Mouse (Mus musculus) mature B cell (primary cell): Measurements from ENCODE around the gene Nlrp10.

Experiments used
- in situ Hi-C: fragments of 300-500 bp; cut with MboI; formaldehyde crosslinking; loops from 2 replicates; pipeline ENCODE4 v1.14.3; 2019

The Nlrp10 gene

DNA sequence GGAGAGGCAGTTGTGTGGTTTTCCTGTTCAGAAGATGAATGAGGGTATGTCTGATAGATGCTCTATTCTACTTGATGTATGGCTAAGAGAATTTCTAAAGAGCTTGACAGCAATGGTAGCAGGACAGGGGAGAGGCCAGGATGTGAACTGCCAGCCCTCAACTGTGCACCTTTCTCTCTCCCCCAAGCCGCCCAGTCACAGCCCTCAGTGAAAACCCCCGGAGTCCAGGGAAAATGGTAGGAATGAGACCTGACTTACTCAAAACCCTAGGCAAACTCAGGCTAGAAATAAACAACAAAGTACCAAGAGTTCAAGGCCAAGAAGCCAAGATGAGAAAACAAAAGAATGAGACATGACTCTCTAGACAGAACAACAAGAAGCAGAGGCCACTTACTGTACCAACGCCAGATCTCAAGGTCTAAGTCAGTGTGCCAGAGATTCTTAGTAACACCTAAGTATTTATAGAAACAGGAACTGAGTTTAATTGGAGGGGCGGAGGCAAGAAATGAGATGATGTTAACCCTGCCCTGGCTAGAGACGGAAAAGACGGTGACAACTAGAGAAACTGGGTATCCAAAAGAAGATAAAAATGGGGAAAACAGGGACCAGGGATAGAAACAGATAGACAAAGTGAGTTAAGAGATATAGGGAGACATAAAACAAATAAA lies at the start of gene Nlrp10:
Gene Nlrp10 (minus strand): TSS at position 453 of the 668 bp plus-strand sequence.
- in situ Hi-C loops, result loop anchor here (10.0 kb wide), 1 partner anchor 115 kb away; no protein-coding TSS in a partner anchor

DNA sequence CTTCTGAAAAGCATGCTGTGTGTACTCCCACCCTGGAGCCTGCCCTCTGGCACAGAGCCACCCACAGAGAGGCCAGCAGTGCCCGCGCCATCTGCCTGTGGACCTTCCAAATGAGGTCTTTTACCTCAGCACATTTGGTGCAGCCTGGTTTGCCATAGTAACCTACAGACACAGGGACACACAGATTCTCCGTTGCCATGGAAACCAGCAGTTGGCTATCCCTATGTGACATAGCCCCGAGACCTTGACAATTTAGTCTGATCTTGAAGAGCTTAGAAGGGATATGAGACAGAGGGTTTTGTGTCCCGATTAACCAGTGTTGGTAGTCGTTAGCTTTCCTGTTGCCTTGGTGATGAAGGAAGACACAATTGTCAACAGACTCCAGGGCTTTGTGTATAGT lies 42.3 kb upstream of the Nlrp10 start:
- in situ Hi-C loops, result no loop called here

DNA sequence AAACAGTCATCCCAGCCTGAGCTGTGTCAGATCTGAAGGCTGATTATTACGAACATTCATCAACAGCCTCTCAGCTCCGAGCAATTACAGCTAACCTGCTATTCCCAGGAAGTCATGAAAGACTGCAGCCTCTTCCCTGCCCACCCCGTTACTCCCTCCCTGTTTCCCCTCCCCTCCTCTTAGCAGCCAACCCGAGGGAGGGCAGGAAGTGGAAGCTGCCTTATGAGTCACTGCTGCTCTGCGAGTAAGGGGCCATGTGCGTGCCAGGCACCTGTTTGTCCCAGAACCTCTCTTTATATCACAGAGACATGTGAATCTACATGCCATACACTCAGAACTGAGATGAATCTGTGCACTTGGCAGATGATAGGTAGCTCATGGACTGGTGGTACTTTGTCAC lies 38.2 kb upstream of the Nlrp10 start:
- in situ Hi-C loops, result no loop called here

DNA sequence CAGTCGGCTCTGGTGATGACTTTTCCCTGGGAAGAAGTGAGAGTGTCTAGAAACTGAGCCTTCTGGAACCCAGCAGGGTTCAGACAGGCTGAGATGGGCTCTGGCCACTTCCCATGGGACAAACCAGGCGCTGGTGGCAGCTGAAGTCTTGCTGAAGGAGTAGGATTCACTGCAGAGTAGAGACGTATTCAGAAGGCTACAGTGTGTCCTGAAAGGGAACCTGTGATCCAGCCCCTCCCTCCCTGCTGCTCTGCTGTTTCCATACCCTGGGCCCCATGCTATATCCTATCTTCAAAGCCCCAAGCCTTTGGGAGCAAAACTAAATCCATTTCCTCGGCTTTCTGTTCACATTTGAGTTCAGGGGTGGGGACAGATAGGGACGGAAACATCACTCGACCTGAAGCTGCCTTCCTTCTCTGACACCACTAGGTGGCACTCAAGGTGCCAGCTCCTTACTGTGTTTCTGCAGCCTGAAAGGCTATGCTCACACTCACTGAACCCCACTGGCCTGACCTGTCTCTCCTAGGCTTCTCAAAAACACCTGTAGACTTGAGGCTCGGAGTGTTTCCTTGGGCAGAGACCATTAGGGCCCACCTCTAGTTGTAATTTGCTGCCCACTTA lies 36.9 kb upstream of the Nlrp10 start:
- in situ Hi-C loops, result no loop called here

DNA sequence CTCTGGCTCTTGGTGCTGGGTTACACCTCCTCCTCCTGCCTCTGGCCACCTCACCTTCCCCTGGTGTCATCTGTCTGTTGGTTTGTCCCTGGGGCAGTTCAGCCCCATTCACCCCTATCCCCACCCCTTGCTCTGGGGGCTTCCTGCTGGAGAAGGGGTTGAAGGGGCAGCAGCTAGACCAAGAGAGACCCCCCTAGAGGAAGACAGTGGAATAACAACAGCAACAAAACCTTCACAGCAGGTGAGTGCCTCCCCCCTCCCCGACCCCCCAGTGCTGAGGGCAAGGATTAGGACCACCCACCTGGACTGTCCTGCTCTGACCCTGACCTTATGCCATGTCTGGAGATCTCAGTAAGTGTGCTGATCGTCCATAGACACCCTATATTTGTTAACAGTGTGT lies 36.0 kb upstream of the Nlrp10 start:
- in situ Hi-C loops, result no loop called here

DNA sequence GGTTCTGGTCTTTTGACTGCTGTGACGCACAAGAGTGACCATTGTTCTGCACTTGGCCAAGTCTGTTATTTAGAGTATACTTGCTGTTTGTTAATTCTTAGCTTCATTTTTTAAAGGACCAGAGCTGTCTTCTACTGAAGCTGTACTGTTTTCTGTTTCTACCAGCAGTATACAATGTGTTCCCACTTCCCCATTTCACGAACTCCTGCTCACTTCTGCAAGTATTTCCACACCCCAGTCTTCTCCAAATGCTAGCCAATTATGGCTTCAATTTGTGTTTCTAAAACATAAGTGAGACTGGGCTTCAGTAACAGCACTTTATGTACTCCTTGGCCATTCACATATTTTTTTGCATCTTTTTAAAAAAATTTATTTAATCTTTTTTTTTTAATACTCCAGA lies 27.8 kb upstream of the Nlrp10 start:
- in situ Hi-C loops, result no loop called here

DNA sequence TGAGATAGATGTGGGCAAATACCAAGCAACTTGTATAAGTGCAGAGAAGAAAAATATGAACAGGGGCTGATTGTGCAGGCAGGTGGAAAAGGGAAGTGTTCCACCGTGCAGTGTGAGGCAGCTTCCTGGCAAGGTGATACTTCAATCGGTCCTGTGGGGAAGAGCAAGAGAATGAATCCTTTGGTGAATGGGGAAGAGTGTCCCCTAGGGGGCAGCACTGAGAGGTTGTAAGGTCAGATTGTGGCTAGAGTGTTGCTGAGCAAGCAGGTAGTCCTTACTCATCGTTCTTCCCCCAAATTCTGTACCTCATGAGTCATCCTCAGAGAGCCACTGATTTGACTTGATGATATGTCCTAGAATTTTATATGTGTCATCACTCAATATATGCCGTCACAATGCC lies 24.2 kb upstream of the Nlrp10 start:
- in situ Hi-C loops, result no loop called here

DNA sequence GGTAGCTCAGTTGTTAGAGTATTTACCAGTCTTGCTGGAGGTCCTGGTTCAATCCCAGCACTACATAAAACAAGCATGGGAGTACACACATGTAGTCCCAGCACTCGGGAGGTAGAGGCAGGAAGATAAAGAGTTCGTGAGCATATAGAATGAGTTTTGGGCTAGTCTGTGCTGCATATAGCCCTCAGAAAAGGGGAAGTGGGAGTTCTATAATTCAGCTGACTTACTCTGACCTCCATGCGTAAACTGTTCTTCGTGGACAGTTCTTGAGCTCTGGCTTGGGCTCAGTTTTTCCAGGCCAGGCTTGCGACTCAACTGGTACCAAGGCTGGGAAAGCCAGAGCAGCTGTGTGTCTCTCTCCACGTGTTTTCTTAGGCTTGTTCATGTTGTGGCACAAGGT lies 22.8 kb upstream of the Nlrp10 start:
- in situ Hi-C loops, result no loop called here

DNA sequence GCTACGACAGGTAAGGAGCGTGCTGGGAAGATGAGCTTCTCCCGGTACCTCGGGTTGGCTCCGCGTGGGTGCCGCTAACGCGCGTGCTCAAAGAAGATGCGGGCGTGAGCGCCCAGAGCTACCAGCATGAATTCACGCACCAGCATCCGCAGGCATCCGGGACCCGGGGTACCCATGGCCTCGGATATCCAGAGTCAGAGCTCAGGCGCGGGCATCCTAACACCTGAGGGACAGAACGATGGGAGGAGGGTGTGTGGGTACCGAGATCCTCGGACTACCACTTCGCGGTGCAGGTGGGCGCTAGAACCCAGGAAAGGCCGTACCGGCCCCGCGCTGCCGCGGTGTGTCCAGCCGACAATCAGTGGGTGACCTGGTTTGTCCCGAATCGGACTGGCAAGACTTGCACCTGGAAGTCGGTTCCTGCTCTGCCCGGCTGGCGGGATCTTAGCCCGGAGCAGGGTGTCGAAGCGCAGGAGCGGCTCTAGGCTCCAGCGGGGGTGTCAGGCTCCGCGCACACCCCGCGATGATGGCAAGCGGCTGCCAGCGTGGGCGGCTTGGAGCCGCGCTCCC lies 20.9 kb upstream of the Nlrp10 start:
- in situ Hi-C loops, result no loop called here

DNA sequence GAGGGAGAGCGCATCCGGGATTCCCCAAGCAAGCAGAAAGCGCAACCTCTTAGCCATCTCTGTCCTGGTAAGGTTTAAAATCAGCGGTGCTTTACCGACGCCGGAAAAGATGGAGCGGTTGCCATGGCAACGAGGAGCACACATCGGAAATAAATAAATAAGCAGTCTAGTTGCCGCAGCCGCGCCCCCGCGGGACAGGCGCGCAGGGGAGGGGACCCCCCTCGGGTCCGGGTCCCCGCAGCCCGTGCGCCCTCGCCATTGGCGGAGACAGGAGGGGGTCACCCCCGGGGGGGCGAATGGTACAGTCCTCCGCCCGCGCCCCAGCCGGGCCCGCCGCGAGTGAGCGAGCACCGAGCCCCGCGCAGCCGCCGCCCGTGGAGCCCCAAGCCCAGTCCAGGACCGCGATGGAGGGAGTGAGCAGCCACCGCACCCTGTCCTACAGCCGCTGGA lies 20.4 kb upstream of the Nlrp10 start, which contains the start of gene Tub:
Gene Tub (plus strand): TSS at position 27 of the 450 bp plus-strand sequence.
- in situ Hi-C loops, result no loop called here

DNA sequence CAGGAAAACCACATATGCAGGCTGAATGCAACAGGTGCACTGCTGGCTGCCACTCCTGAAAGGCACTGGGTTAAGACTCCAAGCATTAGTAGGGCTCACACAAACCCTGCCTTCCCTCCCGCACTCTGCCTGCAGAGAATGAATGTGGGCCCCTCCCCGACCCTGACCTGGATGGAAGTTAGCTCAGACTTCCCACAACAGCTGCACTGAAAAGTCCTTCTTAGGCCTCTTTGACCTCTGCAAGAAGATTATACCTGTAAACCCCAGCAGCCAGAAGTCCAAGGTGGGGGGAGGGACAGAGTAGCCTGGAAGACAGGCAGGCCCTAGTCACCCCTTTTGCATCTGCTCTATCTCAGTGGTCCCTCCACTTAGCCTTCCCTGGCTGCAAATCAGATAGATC lies 19.3 kb upstream of the Nlrp10 start:
- in situ Hi-C loops, result no loop called here

DNA sequence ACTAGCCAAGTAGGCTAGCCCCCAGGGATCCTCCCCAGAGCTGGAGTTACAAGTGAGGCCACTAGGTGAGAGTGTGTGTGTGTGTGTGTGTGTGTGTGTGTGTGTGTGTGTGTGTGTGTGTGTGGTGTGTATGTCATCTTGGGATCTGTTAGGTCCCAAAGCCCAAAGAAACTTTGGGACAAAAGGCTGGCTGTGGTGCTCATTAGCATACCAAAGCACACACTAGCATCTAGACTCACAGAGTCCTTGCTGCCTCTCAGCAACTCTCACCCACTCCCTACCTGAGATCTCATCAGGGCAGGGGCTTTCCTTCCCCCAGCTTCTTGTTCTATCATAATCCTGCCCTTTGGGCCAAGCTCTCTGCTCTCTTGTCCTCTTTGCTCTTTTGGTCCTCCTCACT lies 18.6 kb upstream of the Nlrp10 start:
- in situ Hi-C loops, result no loop called here

DNA sequence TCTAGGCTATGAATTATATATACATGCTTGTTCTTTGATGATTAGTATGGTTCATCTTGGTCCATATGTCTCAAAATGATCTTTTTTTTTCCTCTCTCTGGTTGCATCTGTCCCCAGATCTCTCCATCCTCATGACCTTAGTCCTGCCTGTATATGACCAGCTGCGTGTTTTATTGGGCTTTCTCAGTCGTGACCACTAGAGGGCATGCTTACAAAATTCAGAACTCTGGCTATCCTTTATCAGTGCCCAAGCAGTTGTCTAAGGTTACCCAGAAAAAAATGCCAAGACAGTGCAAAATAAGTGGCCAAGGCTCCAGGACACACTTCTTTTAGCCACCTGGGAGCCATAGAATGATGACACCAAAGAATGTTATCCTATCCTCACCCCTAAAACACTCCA lies 14.0 kb upstream of the Nlrp10 start:
- in situ Hi-C loops, result no loop called here

DNA sequence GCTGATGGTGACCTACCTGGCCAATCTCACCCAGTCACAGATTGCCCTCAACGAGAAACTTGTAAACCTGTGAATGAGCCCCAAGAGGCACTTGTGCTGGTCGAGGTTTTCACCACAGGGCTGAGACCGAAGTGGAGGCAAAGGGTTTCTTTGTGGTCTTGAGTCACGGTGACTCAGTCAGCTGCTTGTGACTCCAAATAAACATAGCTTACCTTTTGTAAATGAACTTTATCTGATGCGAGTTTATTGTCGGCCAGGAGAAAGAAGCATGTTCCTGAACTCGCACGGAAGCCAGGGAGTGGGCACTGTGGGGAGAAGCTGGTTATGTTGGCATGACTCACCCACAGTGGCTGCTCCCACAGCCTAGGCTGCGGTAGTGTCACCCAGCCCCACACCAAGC lies 11.5 kb upstream of the Nlrp10 start:
- in situ Hi-C loops, result no loop called here

DNA sequence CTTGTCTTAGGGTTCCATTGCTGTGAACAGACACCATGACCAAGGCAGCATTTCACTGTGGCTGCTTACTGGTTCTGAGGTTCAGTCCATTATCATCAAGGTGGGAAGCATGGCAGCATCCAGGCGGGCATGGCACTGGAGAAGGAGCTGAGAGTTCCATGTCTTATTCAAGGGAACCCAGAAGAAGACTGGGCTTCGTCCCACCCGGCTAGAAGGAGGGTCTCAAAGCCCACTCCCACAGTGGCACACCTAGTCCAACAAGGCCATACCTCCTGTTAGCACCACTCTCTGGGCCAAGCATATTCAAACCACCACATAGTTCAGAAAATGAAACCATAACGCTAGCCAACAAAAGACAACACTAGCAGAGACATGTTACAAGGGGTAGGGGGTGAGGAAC lies 6.6 kb upstream of the Nlrp10 start:
- in situ Hi-C loops, result loop anchor here (10.0 kb wide), 1 partner anchor 122 kb away; no protein-coding TSS in a partner anchor

DNA sequence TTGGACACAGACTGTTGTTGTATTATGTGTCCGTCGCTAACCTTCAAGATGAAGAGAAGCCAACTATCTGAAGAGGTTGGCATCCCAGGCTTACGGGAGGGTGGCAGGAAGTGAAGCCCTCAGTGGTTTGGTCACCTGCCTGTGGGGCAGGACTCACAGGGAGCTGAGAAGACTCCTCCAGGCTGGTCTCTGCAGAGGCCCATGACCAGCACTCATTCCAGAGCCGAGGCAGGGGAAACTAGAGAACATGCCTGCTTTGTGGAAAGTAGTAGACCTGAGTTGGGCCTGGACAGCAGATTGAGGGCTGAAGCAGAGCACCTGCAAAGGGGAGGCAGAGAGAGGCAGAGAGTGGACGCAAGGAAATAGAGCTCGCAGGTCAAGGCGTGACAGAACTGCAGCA lies 5.4 kb upstream of the Nlrp10 start:
- in situ Hi-C loops, result loop anchor here (10.0 kb wide), 1 partner anchor 121 kb away; no protein-coding TSS in a partner anchor

DNA sequence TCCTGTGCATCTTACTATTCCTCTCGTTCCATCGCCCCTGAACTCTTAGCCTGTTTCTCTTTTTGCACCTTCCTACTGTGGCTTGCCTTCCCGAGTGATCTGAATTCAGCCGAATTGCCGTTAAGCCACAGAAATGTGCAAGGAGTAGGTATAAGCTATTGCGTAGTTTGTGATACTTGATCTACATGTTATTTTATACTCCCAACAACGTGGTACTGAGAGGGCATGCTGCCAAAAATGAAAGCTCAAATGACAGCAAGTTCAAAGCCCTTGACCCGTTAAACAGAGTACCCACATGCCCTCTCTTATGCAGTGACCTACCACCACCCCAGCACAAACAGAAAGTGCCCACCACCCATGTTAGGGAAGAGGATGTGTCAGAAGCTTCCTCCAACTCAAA lies 4.9 kb upstream of the Nlrp10 start:
- in situ Hi-C loops, result loop anchor here (10.0 kb wide), 1 partner anchor 120 kb away; no protein-coding TSS in a partner anchor

DNA sequence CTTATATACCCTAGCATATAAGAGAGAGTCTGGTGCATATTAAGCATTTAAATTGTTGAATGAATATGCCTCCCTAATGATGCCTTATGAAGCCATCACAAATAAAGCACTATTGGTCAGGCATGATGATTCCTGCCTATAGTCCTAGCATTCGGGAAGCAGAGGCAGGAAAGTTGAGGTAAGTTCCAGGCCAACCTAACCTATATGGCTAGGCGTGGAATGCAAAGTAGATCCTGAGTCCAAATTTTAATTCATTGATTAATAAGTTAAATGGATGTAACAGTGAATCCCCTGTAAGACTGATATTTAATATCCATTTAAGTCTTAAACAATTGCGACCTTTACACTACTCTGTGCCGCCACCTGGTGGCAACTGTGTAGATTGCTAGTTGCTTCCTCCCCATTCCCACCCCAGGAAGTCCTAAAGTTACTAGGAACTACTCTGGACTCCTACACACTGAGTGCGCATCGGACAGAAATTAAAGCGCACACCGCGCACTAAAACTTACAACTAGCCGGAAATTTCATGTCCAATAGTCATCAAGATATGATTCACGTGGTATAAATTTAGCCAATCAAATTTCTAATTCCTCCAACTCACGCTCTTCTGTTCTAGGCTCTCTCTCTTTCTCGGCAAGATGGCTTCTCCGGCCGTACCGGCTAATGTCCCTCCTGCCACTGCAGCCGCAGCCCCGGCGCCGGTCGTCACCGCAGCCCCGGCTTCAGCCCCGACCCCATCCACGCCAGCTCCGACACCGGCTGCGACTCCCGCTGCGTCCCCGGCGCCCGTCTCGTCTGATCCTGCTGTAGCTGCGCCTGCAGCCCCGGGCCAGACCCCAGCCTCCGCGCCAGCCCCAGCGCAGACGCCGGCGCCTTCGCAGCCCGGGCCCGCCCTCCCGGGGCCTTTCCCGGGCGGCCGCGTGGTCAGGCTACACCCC lies 4.1 kb upstream of the Nlrp10 start, which contains the start of gene Eif3f:
Gene Eif3f (plus strand): TSS at position 624 of the 938 bp plus-strand sequence.
- in situ Hi-C loops, result loop anchor here (10.0 kb wide), 1 partner anchor 119 kb away; no protein-coding TSS in a partner anchor

DNA sequence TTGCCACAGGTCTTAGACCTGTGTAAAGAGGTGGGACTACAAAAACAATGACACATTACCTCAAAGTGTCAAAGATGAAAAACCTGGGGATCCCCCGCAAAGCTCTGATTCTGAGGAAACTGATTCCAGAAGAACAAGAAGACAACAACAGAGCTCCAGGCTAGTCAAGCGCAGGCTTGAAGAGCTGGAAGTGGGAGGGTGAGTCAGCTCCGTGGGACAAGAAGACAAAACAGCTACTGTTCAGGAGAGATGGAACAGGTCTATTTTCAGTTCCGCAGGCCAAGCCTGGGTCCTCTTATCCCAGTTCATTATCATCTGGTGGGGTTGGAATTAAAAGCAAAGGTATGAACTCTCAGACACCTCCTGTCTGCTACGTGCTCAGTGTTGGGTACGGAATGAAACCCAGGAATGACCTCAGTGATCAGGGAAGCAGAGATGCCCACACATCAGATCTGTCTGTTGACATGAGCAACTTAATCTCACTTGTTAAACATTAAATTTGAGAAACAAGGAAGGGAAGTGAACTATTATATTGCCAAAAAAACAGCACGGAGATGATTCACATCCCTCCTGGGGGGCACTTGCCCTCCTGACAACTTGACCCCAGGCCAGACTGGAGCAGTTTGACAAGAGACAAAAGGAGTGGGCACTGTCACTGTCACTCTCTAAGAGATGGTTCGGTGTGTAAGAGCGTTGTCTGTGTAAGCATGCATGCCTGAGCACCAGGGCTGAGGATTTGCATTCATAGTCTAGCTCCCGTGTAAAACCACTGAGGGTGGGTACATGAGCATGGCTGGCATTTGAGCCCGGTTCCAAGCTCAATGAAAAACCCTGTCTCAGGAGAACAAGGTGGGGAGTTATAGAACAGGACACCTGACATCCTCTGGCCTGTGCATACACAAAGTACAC lies 1.4 kb downstream of the Nlrp10 start:
- in situ Hi-C loops, result no loop called here

DNA sequence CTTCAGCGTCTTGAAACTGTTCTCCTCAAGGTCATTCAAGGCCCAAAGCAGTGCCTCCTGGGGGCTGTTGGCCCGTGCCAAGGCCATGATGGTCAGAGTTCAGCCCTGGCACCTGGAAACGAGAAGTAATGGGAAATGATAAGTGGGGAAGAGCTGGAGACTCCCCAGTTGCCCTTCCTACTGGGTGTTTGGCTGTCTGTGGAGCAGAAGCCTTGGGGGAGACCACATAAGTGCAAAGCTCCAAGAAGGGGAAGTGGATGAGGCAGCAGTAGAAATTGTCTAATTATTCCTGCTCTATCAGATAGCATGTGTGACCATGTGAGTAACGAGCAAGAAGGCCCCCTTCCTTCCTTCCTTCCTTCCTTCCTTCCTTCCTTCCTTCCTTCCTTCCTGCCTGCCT lies 2.9 kb downstream of the Nlrp10 start:
- in situ Hi-C loops, result no loop called here

DNA sequence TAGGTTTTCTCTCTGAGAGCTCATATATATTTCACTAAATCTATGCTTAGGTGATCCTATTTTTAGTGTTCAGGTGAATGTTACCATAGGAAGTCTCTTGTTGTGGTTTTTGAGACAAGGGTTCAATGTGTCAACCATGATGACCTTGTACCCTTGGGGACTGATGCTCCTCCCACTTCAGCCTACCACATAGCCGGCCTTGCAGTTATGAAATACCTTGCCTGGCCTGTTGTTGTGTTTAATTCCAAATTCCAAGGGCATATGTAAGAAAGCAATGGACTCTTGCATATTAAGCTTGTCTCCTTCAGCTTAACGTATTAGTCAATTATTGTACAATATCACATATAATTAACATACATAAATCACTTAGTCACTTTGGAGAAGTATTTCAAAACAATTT lies 26.0 kb downstream of the Nlrp10 start:
- in situ Hi-C loops, result no loop called here
